Mouse (Mus musculus) G1E (cell line): ENCODE results near the gene Gm21958.

Source experiments
- CTCF ChIP-seq: IDR thresholded peaks from 2 replicates; pipeline ENCODE4 v1.5.1; 2012; ENCODE audit warnings: low read depth, low read length, inconsistent platforms, mixed read lengths
- GATA1 ChIP-seq: IDR thresholded peaks from 2 replicates; pipeline ENCODE4 v1.6.1; 2012; ENCODE audit warnings: borderline replicate concordance, low read length, inconsistent platforms, mixed read lengths
- GATA2 ChIP-seq: IDR thresholded peaks from 2 replicates; pipeline ENCODE4 v1.6.1; 2012; ENCODE audit warnings: low read depth, low read length, inconsistent platforms, borderline replicate concordance
- POLR2AphosphoS5 ChIP-seq: IDR thresholded peaks from 2 replicates; pipeline ENCODE4 v1.6.1; 2012; ENCODE audit warnings: low read depth, low read length, inconsistent platforms; ENCODE audit not compliant: insufficient replicate concordance
- TAL1 ChIP-seq: conservative IDR thresholded peaks from 2 replicates; pipeline ENCODE4 v1.6.1; 2012; ENCODE audit warnings: low read depth, low read length, inconsistent platforms, mixed read lengths

GRCm38 (mm10) chr3:54737317-54737716 lies 23.2 kb upstream of the Gm21958 start:
- no peak for TF ChIP-seq CTCF
- TF ChIP-seq POLR2AphosphoS5: no peak
- TF ChIP-seq TAL1: no peak
- TF ChIP-seq GATA1: no peak
- TF ChIP-seq GATA2: no peak
